Mouse (Mus musculus) thymus, adult 2 months (tissue): ENCODE results near the gene Fgfr2. TPM values are rescaled to one million over a fixed set of nuclear protein-coding genes. Genes with fewer than 3 reads are reported as not detected.

Experiments
- DNase-seq: peaks from one replicate; pipeline ENCODE4 v3.0.0; 2021
- H3K27ac ChIP-seq: fragments of 200-500 bp; 2 replicates; pipeline ENCODE4 v1.5.1; 2012; ENCODE audit warnings: low read length, control low read depth; ENCODE audit not compliant: control insufficient read depth, insufficient read depth
- H3K27me3 ChIP-seq: fragments of 200-500 bp; 2 replicates; pipeline ENCODE4 v1.6.1; 2012; ENCODE audit warnings: mild to moderate bottlenecking, low read length, moderate library complexity, mixed read lengths; ENCODE audit not compliant: control insufficient read depth, insufficient read depth
- H3K36me3 ChIP-seq: fragments of 200-500 bp; 2 replicates; pipeline ENCODE4 v1.6.1; 2012; ENCODE audit warnings: mild to moderate bottlenecking, low read length, moderate library complexity; ENCODE audit not compliant: control insufficient read depth, insufficient read depth
- H3K4me1 ChIP-seq: fragments of 200-500 bp; replicated peaks from 2 replicates; pipeline ENCODE4 v1.6.1; 2012; ENCODE audit warnings: low read length; ENCODE audit not compliant: control insufficient read depth, insufficient read depth
- H3K4me3 ChIP-seq: fragments of 200-500 bp; 2 replicates; pipeline ENCODE4 v1.5.1; 2012; ENCODE audit warnings: mild to moderate bottlenecking, low read length, control low read depth, moderate library complexity; ENCODE audit not compliant: control insufficient read depth, insufficient read depth
- CTCF ChIP-seq: fragments of 200-500 bp; IDR thresholded peaks from 2 replicates; pipeline ENCODE4 v1.5.1; 2012; ENCODE audit warnings: mild to moderate bottlenecking, control low read depth, low read length, moderate library complexity, borderline replicate concordance; ENCODE audit not compliant: control insufficient read depth, poor library complexity, insufficient read depth; ENCODE audit errors: extremely low read depth
- POLR2A ChIP-seq: fragments of 200-500 bp; IDR thresholded peaks from 2 replicates; pipeline ENCODE4 v1.6.1; 2012; ENCODE audit warnings: mild to moderate bottlenecking, low read length, control low read depth, moderate library complexity; ENCODE audit not compliant: control insufficient read depth, poor library complexity, insufficient read depth; ENCODE audit errors: extremely low read depth
- WGBS: fragments of 180-500 bp; shearing (Covaris S2); methylation state at CpG from one replicate; pipeline ENCODE4 v1.1.7; 2018; 5-methylcytosine and 5-hydroxymethylcytosine counted together
- polyA plus RNA-seq: library from polyadenylated mRNA; depleted of rRNA; stranded (reverse); fragments of >200 nt; gene quantifications from 2 replicates; pipeline ENCODE4 v1.2.3, GENCODE M21; 2012

Fgfr2 gene
- polyA plus RNA-seq, 1 experiment, result 12.1 TPM

GRCm38 (mm10) chr7:131327054-131327453, 1796.1 kb downstream of the Fgfr2 start:
- H3K4me3 ChIP-seq, result no peak overlapping the region
- no peaks in the 10 kb centered on the region for H3K27me3 ChIP-seq
- H3K4me1 ChIP-seq, result no peaks in the 10 kb centered on the region
- TF ChIP-seq CTCF (no peak), POLR2A (no peak)
- H3K27ac ChIP-seq, result no peak overlapping the region
- H3K36me3 ChIP-seq, result no peaks in the 10 kb centered on the region
- DNase-seq, result no peak
- 94% methylated on average over 5 of the region's 5 CpGs for WGBS

GRCm38 (mm10) chr7:131322192-131322591, 1801.0 kb downstream of the Fgfr2 start, which contains the start of gene Cuzd1:
TSS of gene Cuzd1 (minus strand) at chr7:131322292.
- no peak for DNase-seq
- no peaks in the 10 kb centered on the region for H3K36me3 ChIP-seq
- no peak for TF ChIP-seq POLR2A
- TF ChIP-seq CTCF, result no peak
- no peak within 1 kb of the TSS for H3K4me3 ChIP-seq
- H3K4me1 ChIP-seq, result no peaks in the 10 kb centered on the region
- WGBS, result 90% methylated on average over 2 of the region's 2 CpGs
- H3K27ac ChIP-seq, result no peak within 1 kb of the TSS
- H3K27me3 ChIP-seq, result no peaks in the 10 kb centered on the region

GRCm38 (mm10) chr7:131318340-131318739, 1804.8 kb downstream of the Fgfr2 start:
- Histone ChIP-seq H3K4me1 (no peaks in the 10 kb centered on the region), H3K4me3 (no peak overlapping the region), H3K27me3 (no peaks in the 10 kb centered on the region), H3K36me3 (no peaks in the 10 kb centered on the region), H3K27ac (no peak overlapping the region)
- TF ChIP-seq POLR2A (no peak), CTCF (no peak)
- WGBS, result 95% methylated on average over 5 of the region's 7 CpGs
- no peak for DNase-seq

- H3K36me3 ChIP-seq, result no peaks in the 10 kb centered on the region
- H3K4me3 ChIP-seq, result no peak overlapping the region
- no peak overlapping the region for H3K27ac ChIP-seq
- H3K27me3 ChIP-seq, result no peaks in the 10 kb centered on the region
- 74% methylated on average over 12 of the region's 12 CpGs for WGBS
- no peak for DNase-seq
- TF ChIP-seq CTCF, result no peak
- H3K4me1 ChIP-seq, result no peaks in the 10 kb centered on the region
These were observed 1805.6 kb downstream of the Fgfr2 start for GRCm38 (mm10) chr7:131317587-131317986.

GRCm38 (mm10) chr7:131314493-131314892, 1808.7 kb downstream of the Fgfr2 start:
- Histone ChIP-seq H3K4me1 (no peaks in the 10 kb centered on the region), H3K36me3 (no peaks in the 10 kb centered on the region), H3K27ac (no peak overlapping the region), H3K4me3 (no peak overlapping the region), H3K27me3 (no peaks in the 10 kb centered on the region)
- 80% methylated on average over 7 of the region's 7 CpGs for WGBS
- DNase-seq, result no peak
- TF ChIP-seq POLR2A, result no peak
- TF ChIP-seq CTCF, result no peak

- Histone ChIP-seq H3K36me3 (no peaks in the 10 kb centered on the region), H3K4me1 (no peaks in the 10 kb centered on the region), H3K27ac (no peak overlapping the region), H3K27me3 (no peaks in the 10 kb centered on the region), H3K4me3 (no peak overlapping the region)
- 81% methylated on average over 5 of the region's 5 CpGs for WGBS
- TF ChIP-seq CTCF, result no peak
- TF ChIP-seq POLR2A, result no peak
- DNase-seq, result no peak
These were observed 1816.4 kb downstream of the Fgfr2 start for GRCm38 (mm10) chr7:131306733-131307132.

- no peaks in the 10 kb centered on the region for H3K27me3 ChIP-seq
- no peaks in the 10 kb centered on the region for H3K4me1 ChIP-seq
- TF ChIP-seq CTCF (no peak), POLR2A (no peak)
- no peak overlapping the region for H3K27ac ChIP-seq
- WGBS, result 82% methylated on average over 8 of the region's 8 CpGs
- H3K4me3 ChIP-seq, result no peak overlapping the region
- no peak for DNase-seq
- H3K36me3 ChIP-seq, result no peaks in the 10 kb centered on the region
These were observed 1819.8 kb downstream of the Fgfr2 start for GRCm38 (mm10) chr7:131303340-131303739.
